Mouse (Mus musculus) thymus, adult 2 months (tissue): ENCODE data around the gene Sec14l4.

ENCODE experiments used
- CTCF ChIP-seq: fragments of 200-500 bp; IDR thresholded peaks from 2 replicates; pipeline ENCODE4 v1.5.1; 2012; ENCODE audit warnings: mild to moderate bottlenecking, control low read depth, low read length, moderate library complexity, borderline replicate concordance; ENCODE audit not compliant: control insufficient read depth, poor library complexity, insufficient read depth; ENCODE audit errors: extremely low read depth
- POLR2A ChIP-seq: fragments of 200-500 bp; IDR thresholded peaks from 2 replicates; pipeline ENCODE4 v1.6.1; 2012; ENCODE audit warnings: mild to moderate bottlenecking, low read length, control low read depth, moderate library complexity; ENCODE audit not compliant: control insufficient read depth, poor library complexity, insufficient read depth; ENCODE audit errors: extremely low read depth

- TF ChIP-seq POLR2A (no peak), CTCF (no peak)
Observed at GRCm38 (mm10) chr11:4036365-4037084, 5.3 kb downstream of the Sec14l4 start.
